Mouse (Mus musculus): ENCODE data around the gene Dbx1.

GRCm38 (mm10) chr7:49632391-49632790 is 4.3 kb downstream of the Dbx1 start:
- TF ChIP-seq MYOG (IDR thresholded peaks at IDR 0.05; ENCODE audit: control insufficient read depth in 1 of 3, insufficient read depth in 1 of 3, insufficient read length in 2 of 3, low read depth in 2 of 3) (no peak), USF1 (IDR thresholded peaks at IDR 0.05; ENCODE audit: low read depth) (no peak), POLR2AphosphoS2 (IDR thresholded peaks at IDR 0.05; ENCODE audit: insufficient read length, low read depth) (no peak), POLR2A (IDR thresholded peaks at IDR 0.05; ENCODE audit: insufficient read length, low read depth) (no peak), MAX (IDR thresholded peaks at IDR 0.05; ENCODE audit: low read depth) (no peak), TCF12 (IDR thresholded peaks at IDR 0.05; ENCODE audit: insufficient read depth, poor library complexity, severe bottlenecking) (no peak), SRF (IDR thresholded peaks at IDR 0.05; ENCODE audit: control insufficient read depth, insufficient read length, low read depth) (no peak), REST (IDR thresholded peaks at IDR 0.05; ENCODE audit: insufficient read depth, insufficient read length) (no peak), CEBPB (IDR thresholded peaks at IDR 0.05; ENCODE audit: insufficient read depth, poor library complexity, severe bottlenecking) (no peak), TCF3 (IDR thresholded peaks at IDR 0.05; ENCODE audit: insufficient read length, low read depth) (no peak), E2F4 (IDR thresholded peaks at IDR 0.05; ENCODE audit: insufficient read depth) (no peak), MYOD1 (IDR thresholded peaks at IDR 0.05; ENCODE audit: control insufficient read depth in 1 of 3, insufficient read length in 2 of 3, low read depth in 2 of 3) (no peak)
